In the genomic region with DNA sequence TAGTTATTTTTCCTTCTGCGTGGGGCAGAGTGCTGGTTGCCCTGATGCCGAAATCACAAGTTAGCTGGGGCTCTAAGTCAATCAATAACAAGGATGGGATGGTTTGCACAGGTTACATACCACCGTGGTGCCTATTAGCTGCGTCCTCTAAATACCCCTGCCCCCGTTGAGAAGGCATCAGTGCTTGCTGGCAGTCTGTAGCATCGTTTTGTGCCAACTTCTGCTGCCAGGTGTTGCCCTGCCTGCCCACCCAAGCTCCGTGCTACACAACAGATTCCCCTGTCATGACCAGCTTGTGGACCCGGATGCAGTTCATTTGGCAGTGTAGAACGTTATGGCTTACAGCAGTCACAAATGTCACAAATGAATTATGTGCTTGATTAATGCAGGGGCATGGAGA, we compare ENCODE assay signal across 28 mouse cellular contexts. TPM values are rescaled to one million over a fixed set of nuclear protein-coding genes. Genes with fewer than 3 reads are reported as not detected.
DNase-seq lines count a peak whose midpoint lies in the region; ATAC-seq and TF ChIP-seq lines count a peak whose summit lies in the region.
"Had no signal": no experiment of that assay in that cellular context is flagged by ENCODE, and none has a peak within 500 bp of the region (broad histone marks: within the 10 kb centered on the region; RNA-seq: fewer than 3 reads in every experiment).

No protein-coding gene starts in this region.

- H3K27ac ChIP-seq in layer of hippocampus, adult 2 months = peak overlapping the region; percentile 80
- H3K27ac ChIP-seq: embryonic facial prominence, embryonic 13.5 days; embryonic facial prominence, embryonic 15.5 days; forebrain, embryonic 10.5 days; forebrain, embryonic 12.5 days had no signal

- H3K4me1 ChIP-seq in megakaryocyte, embryonic 14.5 days = no peaks in the 10 kb centered on the region
- H3K4me1 ChIP-seq: embryonic facial prominence, embryonic 13.5 days; embryonic facial prominence, embryonic 15.5 days had no signal

- H3K4me3 ChIP-seq in layer of hippocampus, adult 2 months = no peak overlapping the region
- H3K4me3 ChIP-seq in megakaryocyte, embryonic 14.5 days (replicated peaks) = peak overlapping the region; percentile 24
- H3K4me3 ChIP-seq: embryonic facial prominence, embryonic 13.5 days; embryonic facial prominence, embryonic 15.5 days; erythroblast, embryonic 14.5 days; forebrain, embryonic 10.5 days; forebrain, embryonic 12.5 days had no signal

- H3K9me3 ChIP-seq in megakaryocyte, embryonic 14.5 days = peaks cover 6% of the 10 kb centered on the region; the same call in 1 of the 2 replicates
- H3K9me3 ChIP-seq: embryonic facial prominence, embryonic 15.5 days had no signal

- no peak for TF ChIP-seq CTCF in layer of hippocampus, adult 2 months (conservative IDR thresholded peaks at IDR 0.05)

- peaks cover 36% of the 10 kb centered on the region for H3K27me3 ChIP-seq in megakaryocyte, embryonic 14.5 days (replicated peaks)
- H3K27me3 ChIP-seq: embryonic facial prominence, embryonic 13.5 days; embryonic facial prominence, embryonic 15.5 days; forebrain, embryonic 12.5 days had no signal

- H3K36me3 ChIP-seq in megakaryocyte, embryonic 14.5 days (replicated peaks; ENCODE audit: low read length) = no peaks in the 10 kb centered on the region
- H3K36me3 ChIP-seq: embryonic facial prominence, embryonic 13.5 days; embryonic facial prominence, embryonic 15.5 days; forebrain, embryonic 10.5 days; forebrain, embryonic 12.5 days had no signal

- no peak for ATAC-seq in megakaryocyte, adult 5-6 weeks (ENCODE audit: poor library complexity, severe bottlenecking)
- ATAC-seq: forebrain, embryonic 14.5 days; forebrain, embryonic 16.5 days had no signal

- peak; percentile 6 to 40 for DNase-seq in cerebellum, postnatal 14 days
- DNase-seq in cerebellum, postnatal 36 days = no peak
- no peak for DNase-seq in layer of hippocampus, adult 2 months (ENCODE audit: low spot score in 2 of 2)
- no peak for DNase-seq in layer of hippocampus, adult 9-10 months (ENCODE audit: low spot score)
- DNase-seq: adrenal gland, adult 2 months; adrenal gland, postnatal 10 days; adrenal gland, postnatal 25 days; cerebellum, adult 11 months; cerebellum, adult 18-20 months; cerebellum, adult 8-10 months; cerebellum, postnatal 25 days; embryo, embryonic 11 days had no signal

RNA-seq across cellular contexts. Expression of gene Iqcf6, which starts 10.1 kb away (rescaled TPM):
- not detected for total RNA-seq in layer of hippocampus, adult 2 months (2021)
- not detected in 2 replicates for polyA plus RNA-seq in megakaryocyte, embryonic 14.5 days (2012; ENCODE audit: insufficient read depth, low replicate concordance)
- not detected in 2 replicates for total RNA-seq in megakaryocyte, adult 5-6 weeks (2015)
- total RNA-seq in megakaryocyte, adult 5-6 weeks (2017) = not detected in 2 replicates
- total RNA-seq: adrenal gland, adult 2 months; adrenal gland, postnatal 10 days; adrenal gland, postnatal 25 days; adrenal gland, postnatal 4 days; common myeloid progenitor, adult 5-6 weeks; ES-E14; MEL had no signal
- polyA plus RNA-seq: adrenal gland, adult 2 months; brain, embryonic 14.5 days; C2C12; embryonic facial prominence, embryonic 11.5 days; embryonic facial prominence, embryonic 13.5 days; embryonic facial prominence, embryonic 15.5 days; erythroblast, embryonic 14.5 days; forebrain, embryonic 10.5 days; forebrain, embryonic 12.5 days; forebrain, embryonic 14.5 days; forebrain, embryonic 16.5 days had no signal

RNA-seq across cellular contexts. Expression of gene Grm2, which starts 39.6 kb away (rescaled TPM):
- 10 to 100 TPM; 76.8 to 82.2 TPM for total RNA-seq in layer of hippocampus, adult 2 months (2021)
- not detected in 2 replicates for polyA plus RNA-seq in megakaryocyte, embryonic 14.5 days (2012; ENCODE audit: insufficient read depth, low replicate concordance)
- not detected in 2 replicates for total RNA-seq in megakaryocyte, adult 5-6 weeks (2015)
- total RNA-seq in megakaryocyte, adult 5-6 weeks (2017) = not detected in 2 replicates
- total RNA-seq: adrenal gland, adult 2 months; adrenal gland, postnatal 10 days; adrenal gland, postnatal 25 days; common myeloid progenitor, adult 5-6 weeks; MEL had no signal
- polyA plus RNA-seq: adrenal gland, adult 2 months; C2C12; embryonic facial prominence, embryonic 15.5 days; erythroblast, embryonic 14.5 days had no signal

RNA-seq across cellular contexts. Expression of gene Iqcf4, which starts 45.5 kb away (rescaled TPM):
- total RNA-seq in layer of hippocampus, adult 2 months (2021) = not detected
- polyA plus RNA-seq in megakaryocyte, embryonic 14.5 days (2012; ENCODE audit: insufficient read depth, low replicate concordance) = not detected in 2 replicates
- not detected in 2 replicates for total RNA-seq in megakaryocyte, adult 5-6 weeks (2015)
- not detected in 2 replicates for total RNA-seq in megakaryocyte, adult 5-6 weeks (2017)
- total RNA-seq: adrenal gland, adult 2 months; adrenal gland, postnatal 10 days; adrenal gland, postnatal 25 days; adrenal gland, postnatal 4 days; common myeloid progenitor, adult 5-6 weeks; ES-E14; MEL had no signal
- polyA plus RNA-seq: adrenal gland, adult 2 months; brain, embryonic 14.5 days; C2C12; embryonic facial prominence, embryonic 11.5 days; embryonic facial prominence, embryonic 13.5 days; embryonic facial prominence, embryonic 15.5 days; erythroblast, embryonic 14.5 days; forebrain, embryonic 10.5 days; forebrain, embryonic 12.5 days; forebrain, embryonic 14.5 days; forebrain, embryonic 16.5 days had no signal

RNA-seq across cellular contexts. Expression of gene Iqcf3, which starts 54.9 kb away (rescaled TPM):
- not detected for total RNA-seq in layer of hippocampus, adult 2 months (2021)
- not detected in 2 replicates for polyA plus RNA-seq in megakaryocyte, embryonic 14.5 days (2012; ENCODE audit: insufficient read depth, low replicate concordance)
- not detected in 2 replicates for total RNA-seq in megakaryocyte, adult 5-6 weeks (2015)
- total RNA-seq in megakaryocyte, adult 5-6 weeks (2017) = not detected in 2 replicates
- total RNA-seq: adrenal gland, adult 2 months; adrenal gland, postnatal 10 days; adrenal gland, postnatal 25 days; adrenal gland, postnatal 4 days; common myeloid progenitor, adult 5-6 weeks; ES-E14; MEL had no signal
- polyA plus RNA-seq: adrenal gland, adult 2 months; brain, embryonic 14.5 days; C2C12; embryonic facial prominence, embryonic 11.5 days; embryonic facial prominence, embryonic 13.5 days; embryonic facial prominence, embryonic 15.5 days; erythroblast, embryonic 14.5 days; forebrain, embryonic 10.5 days; forebrain, embryonic 12.5 days; forebrain, embryonic 14.5 days; forebrain, embryonic 16.5 days had no signal

Comparison
In these comparisons a context has a peak if more than half of its experiments do, and no peak if none do; other contexts are left out.
1. DNase-seq: peak in cerebellum, postnatal 14 days (2 of 2); none in cerebellum, postnatal 36 days (0 of 2), layer of hippocampus, adult 2 months (0 of 2) and layer of hippocampus, adult 9-10 months (single experiment).
2. RNA of gene Grm2, which starts 39.6 kb away (total RNA-seq): 76.8 to 82.2 TPM in layer of hippocampus, adult 2 months; not detected in megakaryocyte, adult 5-6 weeks; every median in the first group is over 10 times any median in the second.